Mouse (Mus musculus) heart, embryonic 11.5 days (tissue): ENCODE measurements around the gene Nxn. TPM values are rescaled to one million over a fixed set of nuclear protein-coding genes. Genes with fewer than 3 reads are reported as not detected.
"Not testable (repeated sequence)": the region's sequence is repeated elsewhere in the genome, so short reads cannot be mapped to it uniquely, and the experiment has no call there.

Source experiments
- ATAC-seq: fragments of 200-750 bp; cut with Nextera tagmentation; replicated peaks from 2 replicates; pipeline ENCODE4 v1.8.0; 2017; ENCODE audit warnings: moderate library complexity; ENCODE audit not compliant: insufficient number of reproducible peaks, low FRiP score, low TSS enrichment
- H3K27ac ChIP-seq: fragments of 300-500 bp; sonication (generic); 2 replicates; pipeline ENCODE4 v1.5.1; 2014; ENCODE audit warnings: mild to moderate bottlenecking, low read depth, low read length
- H3K27me3 ChIP-seq: fragments of 300-500 bp; sonication (generic); 2 replicates; pipeline ENCODE4 v1.6.1; 2014; ENCODE audit warnings: mild to moderate bottlenecking, low read length, mixed read lengths; ENCODE audit not compliant: control insufficient read depth, insufficient read depth
- H3K36me3 ChIP-seq: fragments of 300-500 bp; sonication (generic); 2 replicates; pipeline ENCODE4 v1.6.1; 2014; ENCODE audit warnings: mild to moderate bottlenecking, low read length, moderate library complexity, mixed read lengths; ENCODE audit not compliant: control insufficient read depth, insufficient read depth
- H3K4me1 ChIP-seq: fragments of 300-500 bp; sonication (generic); 2 replicates; pipeline ENCODE4 v1.6.1; 2014; ENCODE audit warnings: low read length; ENCODE audit not compliant: control insufficient read depth, insufficient read depth
- H3K4me2 ChIP-seq: fragments of 300-500 bp; sonication (generic); 2 replicates; pipeline ENCODE4 v1.6.1; 2014; ENCODE audit warnings: mild to moderate bottlenecking, moderate library complexity
- H3K4me3 ChIP-seq: fragments of 300-500 bp; sonication (generic); 2 replicates; pipeline ENCODE4 v1.5.1; 2014; ENCODE audit warnings: low read depth, low read length
- H3K9ac ChIP-seq: fragments of 300-500 bp; sonication (generic); 2 replicates; pipeline ENCODE4 v1.6.1; 2014; ENCODE audit warnings: mild to moderate bottlenecking, low read depth, low read length, moderate library complexity
- H3K9me3 ChIP-seq: fragments of 300-500 bp; sonication (generic); replicated peaks from 2 replicates; pipeline ENCODE4 v1.6.1; 2016; ENCODE audit warnings: low read length; ENCODE audit not compliant: control insufficient read depth
- WGBS: fragments of 180-500 bp; shearing (Covaris S2); extraction: QIAGEN DNeasy Blood & Tissue Kit; methylation state at CpG from one replicate; pipeline ENCODE4 v1.1.7; 2014; ENCODE audit not compliant: insufficient replicate concordance; 5-methylcytosine and 5-hydroxymethylcytosine counted together
- polyA plus RNA-seq: library from polyadenylated mRNA; unstranded; fragments of >200 nt; fragmentation: Nextera tagmentation; extraction: Ambion mirVana; gene quantifications from 2 replicates; pipeline ENCODE4 v1.2.1, GENCODE M21; 2014

The Nxn gene
- polyA plus RNA-seq, 1 experiment from 2014 or later, result 21.6 TPM

DNA sequence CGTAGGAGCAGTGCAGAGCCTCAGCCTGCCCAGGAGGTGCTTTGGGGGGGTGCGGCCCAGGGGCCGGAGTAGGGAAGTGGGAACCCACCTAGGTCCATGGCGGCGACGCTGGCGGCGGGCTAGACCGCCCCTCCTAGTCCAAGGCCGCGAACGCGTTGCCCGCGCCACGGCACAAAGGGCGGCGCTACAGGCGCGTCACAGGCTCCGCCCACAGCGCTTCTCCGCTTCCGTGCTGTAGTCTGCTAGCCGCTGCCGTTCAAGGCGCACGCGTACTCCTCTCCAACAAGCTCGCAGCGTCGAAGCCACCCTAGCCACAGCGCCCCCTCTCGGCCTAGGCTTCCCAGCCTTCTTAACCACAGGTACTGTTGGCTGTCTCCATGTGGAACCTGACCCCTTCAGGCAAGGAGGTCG is 181.5 kb downstream of the Nxn start, which contains the start of the genes Dbil5 and Gemin4:
TSS of gene Dbil5 (plus strand) at position 219 of the 411 bp plus-strand sequence.
TSS of gene Gemin4 (minus strand) at position 275 of the 411 bp plus-strand sequence.
- Histone ChIP-seq H3K36me3 (peaks cover 11% of the 10 kb centered on the region), H3K27me3 (no peaks in the 10 kb centered on the region), H3K4me1 (peaks cover 5% of the 10 kb centered on the region), H3K4me2 (peak within 1 kb of the TSS; percentile 79), H3K27ac (peak within 1 kb of the TSS; percentile 84), H3K9ac (peak within 1 kb of the TSS; percentile 95), H3K9me3 (no peaks in the 10 kb centered on the region), H3K4me3 (peak within 1 kb of the TSS; percentile 82)
- peak; percentile 96 for ATAC-seq
- under 1% methylated on average over 35 of the region's 35 CpGs for WGBS

DNA sequence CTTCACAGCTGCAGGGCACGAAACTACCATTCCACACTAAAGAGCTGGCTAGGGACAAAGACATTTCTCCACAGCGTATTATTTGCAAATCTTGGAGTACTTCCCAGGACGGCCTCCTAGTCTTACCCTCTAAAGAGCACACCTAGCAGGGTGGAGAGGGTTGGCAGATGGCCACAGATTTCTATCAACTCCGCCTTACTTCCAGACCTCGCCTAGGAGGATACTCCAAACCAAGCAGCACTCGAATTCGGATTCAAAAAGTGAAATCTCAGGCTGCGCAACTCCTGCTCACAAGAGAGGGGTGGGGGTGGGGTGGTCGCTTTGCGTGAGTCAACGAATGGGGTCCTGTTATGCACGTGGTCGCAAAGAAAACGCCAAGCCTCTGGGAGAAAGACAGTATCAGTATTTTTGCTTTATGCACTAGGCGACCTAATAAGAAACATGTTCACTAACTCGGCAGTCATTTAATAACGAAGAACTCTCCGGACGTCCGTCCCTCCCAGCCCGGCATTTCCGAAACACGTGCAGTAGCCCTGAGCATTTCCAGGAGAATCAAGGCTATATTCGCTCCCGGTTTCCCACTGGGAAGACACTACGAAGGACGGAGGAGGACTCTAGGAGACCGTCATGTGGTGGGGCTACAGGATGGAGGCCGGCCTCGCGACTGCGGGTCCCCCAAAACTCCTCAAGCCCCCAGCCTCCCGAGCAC is 182.1 kb downstream of the Nxn start:
- Histone ChIP-seq H3K27ac (peak overlapping the region; percentile 84), H3K9ac (peak overlapping the region; percentile 95), H3K27me3 (no peaks in the 10 kb centered on the region), H3K4me1 (peaks cover 5% of the 10 kb centered on the region), H3K36me3 (peaks cover 17% of the 10 kb centered on the region), H3K9me3 (no peaks in the 10 kb centered on the region), H3K4me2 (peak overlapping the region; percentile 79), H3K4me3 (peak overlapping the region; percentile 82)
- ATAC-seq, result peak; percentile 23
- 4% methylated on average over 33 of the region's 33 CpGs for WGBS

DNA sequence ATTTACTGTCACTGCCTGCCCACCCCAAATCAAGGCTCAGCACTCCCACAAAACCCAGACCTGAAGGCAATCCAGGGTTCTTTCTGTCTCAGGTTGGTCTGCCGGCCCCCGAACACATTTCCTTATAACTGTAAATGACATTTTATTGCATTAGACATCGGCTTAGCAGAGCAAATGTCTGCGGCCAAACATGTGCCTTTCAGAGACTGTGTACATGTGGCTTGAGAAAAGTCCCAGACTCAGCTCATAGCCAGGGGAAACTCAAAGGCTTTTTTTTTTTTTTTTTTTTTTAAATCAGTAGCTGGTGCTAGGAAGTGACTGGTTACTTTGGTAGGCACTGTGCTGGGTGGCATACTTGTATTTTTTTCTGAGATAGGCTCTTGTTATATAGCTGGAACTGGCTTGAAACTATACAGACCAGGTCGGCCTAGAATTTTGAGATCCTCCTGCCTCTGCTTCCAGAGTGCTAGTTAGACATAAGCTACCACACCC is 182.8 kb downstream of the Nxn start:
- peak overlapping the region; percentile 82 for H3K4me3 ChIP-seq
- no peaks in the 10 kb centered on the region for H3K27me3 ChIP-seq
- H3K4me1 ChIP-seq, result peaks cover 5% of the 10 kb centered on the region
- H3K9me3 ChIP-seq, result no peaks in the 10 kb centered on the region
- peaks cover 19% of the 10 kb centered on the region for H3K36me3 ChIP-seq
- no peak for ATAC-seq
- peak overlapping the region; percentile 79 for H3K4me2 ChIP-seq
- H3K27ac ChIP-seq, result no peak overlapping the region
- H3K9ac ChIP-seq, result no peak overlapping the region
- WGBS, result 92% methylated on average over 5 of the region's 5 CpGs

DNA sequence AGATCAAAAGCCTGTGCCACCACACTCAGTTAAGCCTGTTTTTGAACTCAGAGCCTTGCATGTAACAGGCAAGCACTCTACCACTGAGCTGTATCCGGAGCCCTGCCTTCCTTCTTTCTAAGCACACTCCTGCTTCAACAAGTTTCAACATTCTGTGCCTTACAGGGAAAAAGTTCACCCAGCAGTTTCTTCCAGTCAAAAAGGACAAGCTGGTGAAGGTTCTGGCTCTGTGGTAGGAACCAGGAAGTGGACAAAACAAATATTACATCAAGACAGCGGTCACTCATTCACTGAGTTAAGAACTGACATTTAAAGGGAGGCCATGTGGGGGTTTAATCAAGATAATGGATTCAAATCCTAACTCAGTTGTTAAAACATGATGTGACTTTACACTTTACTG is 183.9 kb downstream of the Nxn start:
- no peak for ATAC-seq
- Histone ChIP-seq H3K36me3 (peaks cover 20% of the 10 kb centered on the region), H3K27ac (no peak overlapping the region), H3K4me3 (no peak overlapping the region), H3K4me1 (peaks cover 5% of the 10 kb centered on the region), H3K27me3 (no peaks in the 10 kb centered on the region), H3K9me3 (no peaks in the 10 kb centered on the region), H3K4me2 (no peak overlapping the region), H3K9ac (no peak overlapping the region)
- 92% methylated on average over 2 of the region's 2 CpGs for WGBS

DNA sequence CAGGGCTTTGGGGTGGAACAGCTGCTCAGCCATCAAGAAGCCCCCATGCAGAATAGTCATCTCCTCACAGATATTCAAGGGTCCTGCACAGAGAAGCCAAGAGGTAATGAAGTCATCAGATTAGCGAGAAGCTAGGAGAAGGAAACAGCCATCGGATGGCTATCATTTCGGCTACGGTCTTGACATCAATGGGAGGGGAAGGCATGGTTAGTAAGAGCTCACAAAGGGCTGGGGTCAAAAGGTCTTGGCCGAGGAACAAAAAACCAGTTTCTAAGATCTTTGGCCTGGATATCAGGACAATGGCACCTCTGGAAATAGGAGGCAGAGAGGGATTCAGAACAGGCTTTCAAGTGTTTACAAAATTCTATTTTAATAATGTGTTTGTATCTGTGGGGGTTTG is 185.1 kb downstream of the Nxn start:
- Histone ChIP-seq H3K36me3 (peaks cover 25% of the 10 kb centered on the region), H3K27ac (no peak overlapping the region), H3K9me3 (no peaks in the 10 kb centered on the region), H3K4me2 (no peak overlapping the region), H3K27me3 (no peaks in the 10 kb centered on the region), H3K9ac (no peak overlapping the region), H3K4me3 (no peak overlapping the region), H3K4me1 (peaks cover 5% of the 10 kb centered on the region)
- ATAC-seq, result no peak
- 93% methylated on average over 5 of the region's 5 CpGs for whole genome bisulfite sequencing

DNA sequence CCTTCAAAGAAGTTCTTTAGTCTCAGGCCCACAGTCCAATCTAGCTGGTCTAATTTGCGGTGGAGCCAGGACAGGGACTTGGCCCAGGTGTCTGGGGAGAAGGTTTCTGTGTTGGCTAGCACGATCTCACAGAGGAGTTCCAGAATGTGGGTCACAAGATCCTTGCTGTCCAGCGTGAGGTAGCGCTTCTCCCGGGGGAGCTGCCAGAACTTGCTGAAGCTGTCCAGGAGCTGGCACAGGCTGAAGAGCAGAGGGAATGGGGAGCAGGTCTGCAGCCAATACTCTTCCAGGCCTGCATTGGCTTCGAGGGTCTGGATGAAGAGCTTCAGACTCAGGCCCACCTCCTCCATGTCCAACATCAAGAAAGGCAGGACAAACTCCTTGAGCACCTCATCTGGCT is 187.3 kb downstream of the Nxn start:
- not testable (repeated sequence) for H3K9me3 ChIP-seq, H3K9ac ChIP-seq, ATAC-seq, H3K27me3 ChIP-seq, H3K4me3 ChIP-seq, H3K4me1 ChIP-seq, H3K27ac ChIP-seq, H3K4me2 ChIP-seq
- peaks cover 33% of the 10 kb centered on the region for H3K36me3 ChIP-seq
- WGBS, result 100% methylated on average over 2 of the region's 6 CpGs

DNA sequence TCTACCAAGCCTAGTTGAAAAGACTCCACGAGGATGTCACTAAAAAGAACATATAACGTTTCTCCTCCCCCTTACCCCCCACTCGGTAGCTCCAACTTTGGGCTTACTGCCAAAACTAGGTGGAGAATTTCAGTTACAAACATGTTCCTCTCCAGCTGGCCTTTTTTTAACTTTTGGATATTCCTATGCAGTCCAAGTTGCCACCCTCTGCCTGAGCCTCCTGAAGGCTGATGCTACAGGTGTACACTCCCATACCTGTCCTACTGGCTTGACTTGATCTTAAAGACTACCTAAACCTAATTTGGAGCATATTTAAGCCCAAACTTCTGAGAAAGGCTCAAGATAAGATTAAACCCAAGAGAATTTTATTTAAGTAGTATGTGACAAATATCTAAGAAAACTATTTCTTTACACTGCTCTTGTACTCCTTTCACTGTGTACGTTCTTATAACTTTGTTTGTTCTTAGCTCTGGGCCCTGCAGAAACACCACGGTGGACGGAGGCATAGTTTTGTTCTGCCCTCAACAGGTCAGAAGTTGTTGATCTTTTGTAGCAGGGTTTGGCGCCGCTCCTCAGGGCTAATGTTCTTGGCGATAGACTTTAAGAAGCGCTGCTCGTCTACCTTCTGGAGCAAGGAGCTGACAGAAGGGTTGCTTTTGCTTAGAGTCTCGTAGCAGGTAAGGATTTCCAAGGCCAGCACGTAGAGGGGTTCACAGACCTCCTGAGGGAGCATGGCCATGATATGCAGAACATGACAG is 188.5 kb downstream of the Nxn start:
- no peaks in the 10 kb centered on the region for H3K9me3 ChIP-seq
- H3K36me3 ChIP-seq, result peaks cover 33% of the 10 kb centered on the region

More for the DNA sequence above, 188.5 kb downstream of the Nxn start:
- H3K9ac ChIP-seq, result no peak overlapping the region
- no peak overlapping the region for H3K27ac ChIP-seq
- no peak overlapping the region for H3K4me3 ChIP-seq
- no peak for ATAC-seq
- H3K4me2 ChIP-seq, result no peak overlapping the region
- no peaks in the 10 kb centered on the region for H3K4me1 ChIP-seq
- no peaks in the 10 kb centered on the region for H3K27me3 ChIP-seq
- 86% methylated on average over 13 of the region's 13 CpGs for WGBS
